Mouse (Mus musculus) E14TG2a.4 (cell line): ENCODE measurements around the gene Nfil3.

Source experiments
- H3K27me3 ChIP-seq: 2 replicates; pipeline ENCODE4 v1.6.1; 2014; ENCODE audit warnings: low read length, control low read depth; ENCODE audit not compliant: insufficient read depth
- H3K36me3 ChIP-seq: 2 replicates; pipeline ENCODE4 v1.6.1; 2014; ENCODE audit warnings: low read length, control low read depth; ENCODE audit not compliant: insufficient read depth
- H3K4me1 ChIP-seq: replicated peaks from 2 replicates; pipeline ENCODE4 v1.6.1; 2014; ENCODE audit warnings: low read depth, low read length, control low read depth
- H3K4me3 ChIP-seq: replicated peaks from 2 replicates; pipeline ENCODE4 v1.5.1; 2014; ENCODE audit warnings: mild to moderate bottlenecking, low read length
- H3K9me3 ChIP-seq: 2 replicates; pipeline ENCODE4 v1.6.1; 2014; ENCODE audit warnings: low read length, control low read depth
- CTCF ChIP-seq: conservative IDR thresholded peaks from 2 replicates; pipeline ENCODE4 v1.5.1; 2014; ENCODE audit warnings: low read length
- NANOG ChIP-seq: IDR thresholded peaks from 2 replicates; pipeline ENCODE4 v1.6.1; 2014; ENCODE audit warnings: borderline replicate concordance, low read length, mixed read lengths
- POU5F1 ChIP-seq: IDR thresholded peaks from 2 replicates; pipeline ENCODE4 v1.6.1; 2014; ENCODE audit warnings: low read length, borderline replicate concordance

Nfil3 gene

DNA sequence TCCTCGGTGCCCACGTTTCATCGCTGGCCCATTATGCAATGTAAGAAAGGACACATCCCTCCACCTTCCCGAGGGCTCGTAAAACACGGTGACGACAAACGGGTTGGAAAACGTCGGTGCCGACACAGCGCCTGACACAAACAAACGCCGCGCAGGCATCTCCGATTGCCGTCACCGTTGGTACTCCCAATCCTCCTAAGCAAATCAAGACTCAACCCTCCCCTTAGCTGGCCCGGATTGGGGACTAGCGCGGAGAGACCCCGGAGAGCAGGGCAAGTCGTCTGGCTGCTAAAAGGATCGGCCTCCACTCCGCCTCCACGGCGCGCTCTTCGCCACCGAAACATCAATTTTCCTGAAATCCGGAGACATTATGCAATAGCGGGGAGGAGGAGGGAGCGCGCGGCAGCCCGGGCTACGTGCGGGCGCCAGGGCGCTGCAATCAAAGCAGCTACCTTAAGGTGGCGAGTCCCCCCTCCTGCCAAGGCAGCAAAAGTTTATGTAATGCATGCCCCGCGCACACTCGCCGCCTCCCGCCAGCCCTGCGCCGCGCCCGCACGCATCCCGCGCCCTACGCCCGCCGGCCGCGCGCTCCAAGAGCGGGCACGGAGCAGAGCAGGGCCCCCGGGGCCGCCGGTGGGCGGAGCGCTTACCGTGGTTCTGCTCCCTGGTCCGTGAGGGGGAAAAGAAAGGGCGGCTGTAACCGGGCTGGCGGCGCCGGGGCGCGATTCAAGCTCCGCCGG lies 492 bp downstream of the Nfil3 start:
- H3K4me1 ChIP-seq: peaks cover 29% of the 10 kb centered on the region
- H3K9me3 ChIP-seq: no peaks in the 10 kb centered on the region
- no peaks in the 10 kb centered on the region for H3K36me3 ChIP-seq
- TF ChIP-seq NANOG: no peak
- TF ChIP-seq POU5F1: no peak
- TF ChIP-seq CTCF: no peak
- H3K27me3 ChIP-seq: peaks cover 66% of the 10 kb centered on the region
- peak overlapping the region; percentile 89 for H3K4me3 ChIP-seq

DNA sequence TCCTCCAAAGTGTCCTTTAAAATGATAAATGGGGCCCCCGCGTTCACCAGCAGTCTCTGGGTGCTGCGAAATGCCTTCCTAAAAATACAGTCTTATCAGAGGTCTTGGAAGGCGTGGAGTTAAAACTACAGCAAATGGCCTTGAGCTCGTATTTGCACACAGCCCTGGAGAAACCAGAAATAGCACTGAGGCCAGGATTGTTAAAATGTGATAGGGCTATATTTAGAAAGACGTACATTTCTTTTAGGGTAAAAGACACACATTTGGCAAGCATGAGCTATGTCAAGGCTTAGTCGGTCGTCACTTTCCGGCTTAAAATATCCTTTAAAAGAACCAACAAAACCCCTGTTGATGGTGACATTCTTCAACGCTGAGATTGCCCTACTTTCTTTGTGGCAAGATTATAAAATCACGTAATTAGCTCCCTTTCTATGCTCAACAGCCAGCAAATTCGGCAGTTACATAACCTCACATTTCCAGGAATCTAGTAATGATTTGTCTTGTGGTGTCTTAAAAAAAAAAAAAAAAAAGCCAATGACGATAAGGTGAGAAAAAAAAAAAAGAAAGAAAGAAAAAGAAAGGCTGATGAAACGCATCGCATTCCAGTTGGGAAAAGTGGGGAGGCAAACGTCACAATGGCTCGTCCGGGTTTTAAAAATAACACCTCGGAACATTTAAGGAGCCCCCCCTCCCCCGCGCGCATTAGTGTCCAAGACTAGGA lies 1.4 kb downstream of the Nfil3 start:
- no peak for TF ChIP-seq POU5F1
- Histone ChIP-seq H3K9me3 (no peaks in the 10 kb centered on the region), H3K4me3 (peak overlapping the region; percentile 89), H3K36me3 (no peaks in the 10 kb centered on the region), H3K4me1 (peaks cover 29% of the 10 kb centered on the region), H3K27me3 (peaks cover 60% of the 10 kb centered on the region)

DNA sequence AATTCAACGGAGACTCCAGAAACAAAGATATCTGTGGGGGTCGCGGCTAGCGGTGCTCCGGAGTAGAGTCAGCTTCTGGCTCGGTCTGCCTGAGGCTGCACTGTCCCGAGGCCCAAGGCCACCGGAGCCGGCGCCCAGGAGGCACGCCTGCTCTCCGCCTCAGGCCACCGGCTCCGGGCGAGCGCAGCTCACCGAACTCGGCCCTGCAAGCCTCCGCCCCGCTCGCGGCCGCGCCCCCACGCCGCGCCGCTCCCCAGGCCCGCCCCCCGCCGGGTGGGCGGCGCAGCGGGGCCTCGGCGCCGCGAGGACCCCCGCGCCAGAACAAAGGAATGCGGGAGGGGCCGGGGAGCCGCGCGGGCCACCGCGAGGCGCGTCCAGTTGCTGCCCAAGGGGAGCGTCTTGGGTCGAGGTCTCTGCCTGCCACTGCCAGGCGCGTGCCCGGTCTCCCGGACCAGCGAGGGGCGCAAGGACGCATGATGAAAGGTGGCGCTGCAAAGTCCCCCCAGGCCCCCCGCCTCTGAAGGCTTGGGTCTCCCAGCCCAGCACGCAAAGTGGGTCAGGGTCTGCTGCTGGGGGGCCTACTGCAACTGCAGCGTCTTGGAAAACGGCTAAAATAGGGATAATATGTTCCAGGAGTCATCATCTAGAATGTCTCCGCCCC lies 2.4 kb downstream of the Nfil3 start:
- TF ChIP-seq CTCF (no peak), POU5F1 (no peak), NANOG (no peak)
- H3K9me3 ChIP-seq: no peaks in the 10 kb centered on the region
- no peaks in the 10 kb centered on the region for H3K36me3 ChIP-seq
- peaks cover 60% of the 10 kb centered on the region for H3K27me3 ChIP-seq
- peak overlapping the region; percentile 64 for H3K4me3 ChIP-seq
- peaks cover 29% of the 10 kb centered on the region for H3K4me1 ChIP-seq

DNA sequence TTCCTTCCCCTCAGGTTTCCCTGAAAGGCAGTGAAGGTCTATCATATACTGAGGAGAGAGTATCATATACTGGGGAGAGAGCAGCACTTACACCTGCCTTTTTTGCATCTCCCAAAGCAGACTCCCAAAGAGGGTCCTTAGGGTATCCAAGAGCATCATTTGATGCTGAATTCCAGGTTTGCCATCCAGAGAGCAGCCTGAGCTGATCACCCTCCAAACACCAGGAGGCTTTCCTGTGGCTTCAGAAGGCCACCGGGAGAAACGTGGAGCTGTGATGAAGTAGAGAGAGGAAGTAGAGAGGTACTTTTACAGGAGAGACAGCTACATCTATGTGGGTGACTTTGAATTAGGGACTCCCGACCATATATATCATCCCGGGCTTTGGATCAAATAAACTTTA lies 3.1 kb downstream of the Nfil3 start:
- H3K36me3 ChIP-seq: no peaks in the 10 kb centered on the region
- H3K27me3 ChIP-seq: peaks cover 60% of the 10 kb centered on the region
- no peaks in the 10 kb centered on the region for H3K9me3 ChIP-seq
- H3K4me3 ChIP-seq: peak overlapping the region; percentile 64; the same call in 1 of the 2 replicates
- peaks cover 29% of the 10 kb centered on the region for H3K4me1 ChIP-seq
- TF ChIP-seq NANOG (no peak), CTCF (no peak), POU5F1 (no peak)

DNA sequence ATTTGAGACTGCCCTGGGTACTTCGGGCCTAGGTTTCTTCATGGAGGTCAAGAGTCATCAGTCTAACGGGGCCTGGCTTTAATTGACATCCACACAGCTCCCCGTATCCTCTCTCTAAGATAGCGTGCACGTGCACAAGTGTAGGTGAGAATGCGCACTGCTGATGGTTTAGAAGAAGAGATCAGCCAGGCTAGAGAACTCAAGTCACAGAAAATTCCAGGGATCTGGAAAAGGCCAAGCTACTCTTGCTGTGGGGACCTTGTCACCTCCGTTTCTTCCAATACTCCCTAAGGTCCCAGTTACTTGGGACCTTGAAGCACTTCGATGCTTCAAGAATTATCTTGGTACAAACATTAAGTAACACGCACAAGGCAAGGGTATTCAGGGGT lies 3.7 kb downstream of the Nfil3 start:
- TF ChIP-seq CTCF (no peak), POU5F1 (no peak), NANOG (no peak)
- Histone ChIP-seq H3K4me3 (no peak overlapping the region), H3K9me3 (no peaks in the 10 kb centered on the region), H3K36me3 (no peaks in the 10 kb centered on the region), H3K4me1 (peaks cover 28% of the 10 kb centered on the region), H3K27me3 (peaks cover 58% of the 10 kb centered on the region)

DNA sequence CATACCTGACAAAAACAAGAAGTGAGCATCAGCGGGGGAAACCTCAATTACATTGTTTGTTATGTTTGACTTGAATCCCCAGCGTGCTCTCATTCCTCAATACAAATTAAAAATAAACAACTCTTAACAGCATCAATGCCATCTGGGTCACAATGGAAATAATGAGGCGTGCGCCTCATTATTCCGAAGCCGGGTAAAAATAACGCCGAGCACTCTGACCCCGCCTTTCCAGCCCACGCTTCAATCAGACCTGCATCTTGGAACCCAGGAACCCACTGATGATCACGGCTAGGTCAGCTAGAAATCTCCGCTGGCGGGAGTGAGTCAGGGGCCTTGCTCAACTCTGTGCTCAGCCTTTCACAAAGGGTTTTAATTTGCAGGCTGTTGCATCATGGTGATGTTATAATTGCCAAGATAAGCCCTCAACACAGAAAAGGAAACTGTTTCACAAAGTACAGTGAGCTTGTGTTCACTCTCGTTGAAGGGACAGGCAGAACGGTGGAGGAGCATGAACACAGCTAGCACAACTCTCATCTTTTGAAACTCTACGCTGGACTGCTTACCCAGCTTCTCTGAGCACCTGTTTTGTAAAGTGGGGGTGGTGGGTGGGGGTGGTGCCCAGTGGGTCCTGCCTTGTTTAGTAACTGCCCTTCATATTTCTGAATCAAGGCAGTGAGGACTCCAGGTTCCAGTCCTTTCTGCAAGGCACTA lies 4.2 kb downstream of the Nfil3 start:
- no peak for TF ChIP-seq POU5F1
- no peak for TF ChIP-seq NANOG
- TF ChIP-seq CTCF: no peak
- H3K27me3 ChIP-seq: peaks cover 56% of the 10 kb centered on the region
- H3K9me3 ChIP-seq: no peaks in the 10 kb centered on the region
- H3K4me1 ChIP-seq: peaks cover 22% of the 10 kb centered on the region
- no peak overlapping the region for H3K4me3 ChIP-seq
- H3K36me3 ChIP-seq: no peaks in the 10 kb centered on the region

DNA sequence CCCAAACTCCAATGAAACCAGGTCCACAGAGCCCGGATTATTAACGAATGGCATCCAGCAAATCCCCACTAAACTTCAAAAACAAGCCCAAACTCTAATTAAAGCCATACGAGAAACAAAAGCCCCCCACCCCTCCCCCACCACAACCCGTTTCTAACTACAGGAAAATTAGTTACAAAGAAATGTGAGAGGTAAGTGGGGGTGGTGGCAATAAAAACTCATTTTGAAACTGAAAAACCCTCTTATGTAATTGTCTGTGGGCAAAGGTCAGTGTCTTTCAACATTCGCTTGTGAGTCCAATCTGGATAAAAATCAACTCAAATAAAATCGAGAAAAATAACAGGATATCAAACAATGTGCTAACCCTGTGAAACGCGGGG lies 4.8 kb downstream of the Nfil3 start:
- H3K27me3 ChIP-seq: peaks cover 52% of the 10 kb centered on the region
- H3K4me3 ChIP-seq: no peak overlapping the region
- peaks cover 18% of the 10 kb centered on the region for H3K4me1 ChIP-seq
- H3K36me3 ChIP-seq: no peaks in the 10 kb centered on the region
- no peaks in the 10 kb centered on the region for H3K9me3 ChIP-seq
- no peak for TF ChIP-seq POU5F1

DNA sequence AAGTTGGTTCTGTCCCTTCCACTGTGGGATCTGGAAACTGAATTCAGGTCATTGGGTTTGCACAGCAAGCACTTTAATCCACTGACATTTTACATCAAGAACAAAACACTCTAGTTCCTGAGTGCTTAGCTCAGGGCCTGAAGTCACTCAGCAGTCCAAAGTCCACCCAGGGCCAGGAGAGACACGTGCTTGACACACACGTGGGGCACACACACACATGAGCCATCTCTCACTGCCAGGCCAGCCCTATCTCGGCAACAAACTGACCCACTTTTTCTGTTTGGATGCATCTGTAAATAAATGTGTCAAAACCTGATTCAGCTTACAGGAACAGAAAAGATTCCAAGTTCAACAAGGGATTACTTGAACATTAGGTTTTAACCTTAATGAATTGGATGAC lies 6.2 kb downstream of the Nfil3 start:
- Histone ChIP-seq H3K36me3 (no peaks in the 10 kb centered on the region), H3K4me3 (no peak overlapping the region), H3K4me1 (peaks cover 14% of the 10 kb centered on the region), H3K9me3 (no peaks in the 10 kb centered on the region), H3K27me3 (peaks cover 44% of the 10 kb centered on the region)
- TF ChIP-seq CTCF (no peak), NANOG (no peak), POU5F1 (no peak)

DNA sequence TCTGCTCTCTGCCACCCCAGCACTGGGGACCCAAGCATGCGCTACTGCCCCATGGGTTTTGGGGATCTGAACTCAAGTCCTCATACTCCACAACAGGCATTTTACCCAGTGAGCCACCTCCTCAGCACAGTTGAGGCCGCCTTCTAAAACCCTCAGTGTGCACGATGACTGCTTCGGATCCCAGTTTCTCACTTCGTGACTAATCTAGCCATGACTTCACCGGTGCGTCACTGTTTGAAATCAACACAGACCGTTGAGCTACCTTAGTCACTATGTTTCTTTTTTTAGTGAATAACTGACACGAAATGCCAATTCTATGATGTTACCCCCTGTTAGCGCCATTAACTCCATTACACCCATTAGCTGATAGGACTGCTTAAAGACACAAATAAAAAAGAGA lies 7.4 kb downstream of the Nfil3 start:
- H3K4me1 ChIP-seq: peaks cover 14% of the 10 kb centered on the region
- no peak overlapping the region for H3K4me3 ChIP-seq
- no peak for TF ChIP-seq POU5F1
- TF ChIP-seq CTCF: no peak
- TF ChIP-seq NANOG: no peak
- no peaks in the 10 kb centered on the region for H3K36me3 ChIP-seq
- peaks cover 44% of the 10 kb centered on the region for H3K27me3 ChIP-seq
- no peaks in the 10 kb centered on the region for H3K9me3 ChIP-seq
